Mouse (Mus musculus) layer of hippocampus, postnatal 36 days (tissue): Measurements from ENCODE around the gene Gm6882. TPM values are rescaled to one million over a fixed set of nuclear protein-coding genes. Genes with fewer than 3 reads are reported as not detected.
"Not testable (repeated sequence)": the region's sequence is repeated elsewhere in the genome, so short reads cannot be mapped to it uniquely, and the experiment has no call there.

Experiments used
- DNase-seq, 2 experiments: peaks; one replicate each; pipeline ENCODE4 v3.0.0; 2022
- total RNA-seq, 2 experiments: library from RNA; stranded (reverse); gene quantifications; 2 replicates each; pipeline ENCODE4 v1.2.3; 2021

The Gm6882 gene
- not detected for total RNA-seq

- not testable (repeated sequence) for DNase-seq
Measured at GRCm38 (mm10) chr7:21432645-21433044, at the start of gene Gm6882. Gene Gm6882, minus strand, starts transcription at chr7:21432745.

Other genes starting within 250 kb of the Gm6882 start
- gene Gm5157, start 242.3 kb downstream of the Gm6882 start, total RNA-seq, result not detected
- not detected for gene Vmn1r124, start 172.1 kb downstream of the Gm6882 start, total RNA-seq
- gene Vmn1r125, start 160.6 kb downstream of the Gm6882 start, total RNA-seq, result not detected
- not detected for gene Vmn1r126, start 131.3 kb downstream of the Gm6882 start, total RNA-seq
- gene Vmn1r127, start 112.9 kb downstream of the Gm6882 start, total RNA-seq, result not detected
- not detected for gene Vmn1r128, start 83.4 kb downstream of the Gm6882 start, total RNA-seq
- gene Vmn1r129, start 71.5 kb downstream of the Gm6882 start, total RNA-seq, result not detected
- not detected for gene Vmn1r130, start 79.0 kb upstream of the Gm6882 start, total RNA-seq
- not detected for gene Vmn1r131, start 113.3 kb upstream of the Gm6882 start, total RNA-seq
- not detected for gene Vmn1r132, start 181.3 kb upstream of the Gm6882 start, total RNA-seq